Mouse (Mus musculus) retina, postnatal 1 day (tissue): Measurements from ENCODE around the gene Ston2.

Experiments
- DNase-seq: peaks from one replicate; pipeline ENCODE4 v3.0.0-alpha.2; 2012

The Ston2 gene

DNA sequence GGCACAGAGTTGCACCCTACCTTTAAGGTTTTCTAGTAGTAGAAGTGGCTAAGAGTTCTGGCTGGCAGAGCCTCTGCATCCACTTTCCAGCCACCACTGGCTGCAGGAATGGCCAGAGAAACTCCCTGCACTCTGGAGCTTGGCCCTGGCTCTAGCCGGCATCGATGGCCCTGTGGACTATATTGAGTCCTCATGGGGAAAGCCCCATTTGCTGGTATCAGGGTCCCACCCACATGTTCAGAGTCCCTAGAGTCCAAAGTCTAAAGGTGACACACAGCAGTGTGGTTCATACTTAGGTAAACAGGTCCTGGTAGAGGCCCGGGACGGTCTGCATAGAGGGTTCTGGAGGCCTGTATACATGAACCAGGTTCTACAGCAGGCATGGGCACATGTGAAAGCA, 92.0 kb downstream of the Ston2 start:
- DNase-seq: no peak

DNA sequence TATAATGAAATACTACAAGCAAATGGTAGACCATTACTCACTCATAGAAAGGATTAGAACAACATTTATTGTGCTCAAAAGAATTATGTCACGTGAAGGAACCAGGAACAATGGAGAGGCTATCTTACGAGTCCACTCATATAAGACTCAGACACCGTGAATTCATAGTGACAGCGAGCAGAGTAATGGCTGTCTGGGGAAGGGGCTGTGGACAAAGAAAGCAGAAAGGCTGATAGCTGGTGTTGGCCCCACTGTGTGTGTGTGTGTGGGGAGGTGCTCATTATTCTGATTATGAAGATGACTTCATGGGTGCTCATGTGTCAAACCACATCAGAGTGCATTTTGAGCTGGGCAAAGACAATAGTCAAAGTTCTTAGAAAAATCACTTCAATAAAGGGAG, 92.4 kb downstream of the Ston2 start:
- peak; percentile 99 for DNase-seq

DNA sequence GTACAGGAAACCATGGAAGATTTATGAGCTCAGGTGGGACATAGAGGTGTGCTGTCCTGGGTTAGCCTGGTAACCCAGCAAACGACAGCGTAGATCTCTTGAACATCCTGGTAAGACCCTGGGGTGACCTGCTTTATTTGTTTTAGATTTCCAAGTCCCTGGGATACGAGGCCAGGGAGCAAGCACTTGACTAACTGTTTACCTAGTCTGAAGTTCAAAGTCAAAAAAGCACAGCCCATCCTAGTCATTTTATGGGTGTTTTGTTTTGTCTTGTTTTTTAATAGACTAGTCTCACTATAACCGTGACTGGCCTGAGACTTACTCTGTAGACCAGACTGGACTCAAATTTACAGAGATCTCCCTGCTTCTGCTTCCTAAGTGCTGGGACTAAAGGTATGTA, 93.4 kb downstream of the Ston2 start:
- DNase-seq: no peak

DNA sequence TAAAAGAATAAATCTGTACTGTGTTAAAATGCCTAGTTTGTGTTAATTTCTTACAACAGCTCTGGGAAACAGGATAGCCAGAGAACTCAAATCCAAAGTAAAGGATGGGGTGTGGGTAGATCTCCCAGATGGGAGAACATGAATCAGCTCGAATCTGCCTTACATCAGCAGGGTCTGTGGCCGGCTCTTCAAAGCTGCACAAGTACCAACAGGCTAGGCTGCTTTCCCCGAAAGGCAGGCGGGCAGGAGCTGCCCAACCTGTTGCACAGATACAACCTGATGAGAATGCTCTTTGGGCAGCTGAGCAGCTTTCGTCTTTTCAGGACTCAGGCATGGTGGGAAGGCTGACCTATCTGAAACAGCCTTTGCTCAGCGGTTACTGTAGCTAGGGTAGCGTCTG, 94.6 kb downstream of the Ston2 start:
- DNase-seq: no peak

DNA sequence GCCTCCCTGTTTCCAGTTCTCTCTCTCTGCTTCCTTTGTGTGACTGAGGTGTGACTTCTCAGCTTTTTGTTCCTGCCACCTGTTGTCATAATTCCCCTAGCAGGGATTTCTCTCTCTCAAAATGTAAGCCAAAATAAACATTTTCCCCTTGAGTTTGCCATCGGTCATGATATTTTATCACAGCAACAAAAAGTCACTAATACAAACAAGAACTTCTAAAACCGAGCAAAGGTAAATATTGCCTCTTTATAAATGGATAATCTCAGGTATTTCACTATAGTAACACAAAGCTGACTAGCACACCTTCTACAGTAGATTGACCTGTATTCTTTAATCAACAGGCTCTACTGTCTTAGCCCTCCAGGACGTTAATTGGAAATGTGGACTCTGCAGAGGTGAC, 95.2 kb downstream of the Ston2 start:
- no peak for DNase-seq

DNA sequence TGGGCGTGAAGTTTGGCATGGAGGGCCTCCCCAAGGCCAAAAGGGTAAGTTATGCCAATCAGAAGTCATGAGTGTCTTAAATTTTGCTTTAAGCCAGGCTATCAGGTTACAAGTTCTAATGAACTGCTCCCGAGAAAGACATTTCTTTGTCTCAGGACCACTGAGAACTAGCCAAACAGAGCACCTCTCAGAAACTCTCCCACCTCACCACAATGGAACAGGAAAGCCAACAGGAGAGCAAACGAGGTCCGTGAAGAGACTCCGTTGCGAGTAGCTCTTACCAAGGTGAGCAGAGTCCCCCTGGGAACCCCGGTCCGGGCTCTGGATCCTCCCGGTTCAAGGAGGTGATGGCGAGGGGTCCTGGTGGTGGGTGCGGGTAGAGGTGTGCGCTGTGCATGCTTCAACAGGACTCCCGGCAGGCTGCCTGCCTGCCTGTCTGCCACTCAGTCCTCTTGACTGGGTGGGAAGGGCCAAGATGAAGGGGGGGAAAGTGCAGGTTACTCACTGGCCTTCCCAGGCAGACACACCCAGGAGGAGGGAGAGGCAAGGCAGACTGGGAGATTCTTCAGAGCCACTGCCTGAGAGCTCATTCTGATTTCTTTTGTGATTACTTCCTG, 102.4 kb downstream of the Ston2 start:
- DNase-seq: peak; percentile 57

DNA sequence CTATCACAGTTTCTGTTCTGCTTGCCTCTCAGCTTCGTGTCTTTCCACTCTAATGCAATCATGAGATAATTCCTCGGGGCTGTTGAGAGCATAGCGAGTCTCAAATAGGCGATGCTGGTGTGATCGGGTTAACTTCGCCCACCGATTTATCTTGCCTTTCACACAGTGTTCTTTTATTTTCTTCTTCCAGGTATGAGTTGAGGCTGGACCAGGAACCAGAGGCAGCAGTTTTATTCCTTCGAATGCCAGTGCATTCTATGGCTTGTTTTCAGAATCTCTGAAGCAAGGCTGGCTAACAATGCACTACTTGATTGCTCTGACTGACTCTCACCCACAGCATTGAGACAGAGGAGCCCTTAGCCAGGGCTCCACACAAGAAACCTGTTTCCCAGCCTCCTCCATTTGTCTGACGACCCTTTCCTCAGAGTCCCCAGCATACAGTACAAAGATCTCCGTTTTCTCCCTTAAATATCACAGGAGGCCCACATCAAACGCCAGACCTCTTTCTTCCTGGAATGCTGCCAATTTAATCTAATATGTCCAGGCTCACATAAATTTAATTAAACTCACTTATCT, 103.3 kb downstream of the Ston2 start:
- no peak for DNase-seq

DNA sequence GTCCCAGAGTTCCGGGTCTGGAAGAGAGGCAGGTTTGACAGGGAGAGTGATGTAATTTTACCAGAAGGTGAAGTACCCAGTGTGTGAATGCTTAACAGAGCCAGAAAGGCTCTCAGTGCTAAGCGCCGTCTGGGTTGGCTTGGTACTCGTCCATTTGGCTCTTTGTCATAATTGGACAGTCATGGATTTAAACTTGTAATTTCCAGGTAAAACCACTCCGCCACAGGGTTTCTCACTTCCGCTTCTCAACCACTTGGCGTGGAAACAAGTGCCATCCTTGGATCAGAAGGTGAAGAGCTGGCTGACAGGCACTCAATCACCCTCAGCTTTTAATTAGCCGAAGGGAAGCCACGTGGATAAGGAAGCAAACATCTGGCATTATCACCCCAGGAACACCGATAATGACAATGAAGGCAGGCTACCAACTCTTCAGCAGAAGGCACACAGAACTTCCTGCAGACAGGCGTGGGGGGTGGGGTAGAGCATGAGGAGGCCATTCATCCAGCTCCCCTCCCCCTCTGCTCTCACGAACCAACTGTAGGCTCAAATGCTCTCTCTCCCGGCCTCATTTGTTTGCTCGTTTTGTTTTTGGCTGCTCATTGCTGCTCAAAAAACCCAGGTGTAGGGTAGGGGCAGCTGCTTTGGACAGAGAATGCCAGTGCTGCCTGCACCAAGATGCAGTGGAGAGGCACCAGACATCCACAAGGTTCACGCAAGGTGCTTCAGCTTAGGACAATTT, 103.9 kb downstream of the Ston2 start:
- peak; percentile 90 for DNase-seq

DNA sequence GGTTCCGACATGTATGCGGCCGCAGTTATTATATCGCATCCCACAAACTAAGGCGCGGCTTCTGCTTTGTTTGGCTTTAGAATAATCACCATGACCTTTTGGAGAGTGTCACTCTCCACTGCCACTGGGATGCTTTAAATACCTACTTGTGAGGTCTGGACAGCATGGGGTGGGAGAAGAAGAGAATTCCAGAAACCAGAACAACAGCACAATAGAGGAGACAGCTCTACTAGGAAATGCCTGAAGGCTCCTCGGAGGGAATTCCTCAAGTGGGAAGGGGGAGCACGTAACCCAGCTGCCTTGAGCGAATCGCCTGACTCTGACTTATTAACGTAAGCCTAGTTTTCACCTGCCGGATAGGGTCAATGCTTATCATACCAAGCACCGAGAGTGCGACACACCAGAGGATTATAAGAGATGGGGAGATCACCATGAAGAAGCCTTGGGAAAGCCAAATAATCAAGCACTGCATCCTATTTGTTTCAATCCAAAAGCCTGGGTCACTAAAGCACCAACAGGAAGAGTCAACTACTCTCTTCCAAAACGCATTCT, 104.6 kb downstream of the Ston2 start:
- DNase-seq: peak; percentile 66

DNA sequence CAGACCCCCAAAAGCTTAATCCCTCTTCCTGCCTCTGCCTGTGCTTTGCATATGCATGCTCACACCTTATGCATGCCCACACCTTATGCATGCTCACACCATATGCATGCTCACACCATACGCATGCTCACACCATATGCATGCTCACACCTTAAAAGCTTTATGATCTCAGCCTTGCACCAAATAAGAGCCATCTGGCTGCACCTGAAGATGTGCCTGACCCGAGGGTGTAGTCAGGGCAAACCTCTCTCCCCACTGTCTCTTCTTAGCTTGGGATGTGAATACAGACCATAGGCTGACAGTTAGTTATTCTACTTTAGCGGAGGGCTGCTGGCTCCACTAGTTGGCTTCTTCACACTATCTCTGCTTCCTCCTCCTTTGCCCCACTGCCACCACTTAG, 105.1 kb downstream of the Ston2 start:
- no peak for DNase-seq

DNA sequence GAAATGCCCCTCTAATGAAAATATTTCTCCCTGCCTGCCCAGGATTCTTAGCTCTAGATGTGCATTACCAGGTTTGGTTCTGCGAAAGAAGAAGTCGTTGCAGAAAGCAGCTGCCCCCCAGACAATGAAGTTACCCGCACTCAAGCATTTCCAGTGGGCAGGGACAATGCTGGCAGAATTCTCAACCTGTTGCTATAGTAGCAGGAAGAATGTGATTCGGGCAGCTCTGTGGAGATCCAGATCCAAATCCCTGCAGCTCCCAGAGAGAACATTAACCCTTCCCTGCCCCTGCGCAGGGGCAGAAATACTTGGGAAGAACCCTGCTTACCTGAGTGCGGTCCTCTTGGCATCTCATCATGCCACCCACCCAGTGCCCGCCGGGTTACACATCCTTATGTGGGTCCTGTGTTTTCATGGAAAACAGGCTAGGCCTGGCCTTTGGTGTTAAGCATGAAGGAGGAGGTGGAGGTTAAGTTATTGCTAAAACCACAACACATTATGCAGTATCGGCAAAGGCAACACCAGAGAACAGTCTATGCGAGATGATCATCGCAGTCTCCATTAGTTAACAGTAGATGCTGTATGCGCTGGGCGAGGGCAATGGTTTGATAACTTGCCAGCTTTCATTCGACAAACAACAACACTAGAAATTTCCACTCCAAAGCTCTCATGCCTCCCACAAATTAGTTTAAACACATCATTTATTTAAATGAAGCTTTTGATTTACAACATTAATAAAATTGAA, 108.7 kb downstream of the Ston2 start:
- DNase-seq: peak; percentile 88

DNA sequence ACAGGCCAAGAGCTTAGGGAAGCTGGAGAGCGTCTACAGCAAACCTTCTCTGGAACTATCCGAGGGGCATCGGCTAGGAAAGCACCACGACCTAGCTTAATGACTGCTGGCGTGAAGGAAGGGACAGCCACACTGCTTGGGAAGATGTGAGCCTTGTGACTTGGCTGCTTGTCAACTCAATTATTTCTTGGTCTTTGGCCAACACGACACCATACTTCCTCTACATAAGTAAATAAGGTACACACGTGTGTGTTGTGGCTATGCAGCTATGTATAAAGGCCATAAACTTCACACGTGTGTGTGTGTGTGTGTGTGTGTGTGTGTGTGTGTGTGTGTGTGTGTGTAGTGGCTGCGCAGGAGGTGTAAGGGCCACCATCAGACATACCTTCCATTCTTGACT, 112.2 kb downstream of the Ston2 start:
- DNase-seq: peak; percentile 75

DNA sequence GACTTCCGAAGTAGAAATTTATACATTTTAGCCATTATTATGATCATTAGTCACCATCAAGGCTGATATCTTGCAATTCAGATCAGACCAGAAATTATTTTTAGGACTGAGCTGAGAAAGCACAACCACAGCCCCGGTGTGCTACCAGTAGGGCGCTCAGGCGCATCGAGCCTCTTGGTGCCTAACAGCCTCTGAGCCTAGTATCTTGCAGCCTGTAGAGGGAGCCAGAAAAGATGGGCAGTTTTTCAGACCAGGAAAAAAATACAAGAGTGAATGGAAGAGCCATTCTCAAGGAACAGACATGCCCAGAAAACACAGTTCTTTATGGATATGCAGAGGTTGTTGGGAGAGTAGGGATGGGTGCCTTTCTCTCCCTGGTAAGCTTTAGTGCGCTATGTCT, 115.0 kb downstream of the Ston2 start:
- DNase-seq: peak; percentile 35

DNA sequence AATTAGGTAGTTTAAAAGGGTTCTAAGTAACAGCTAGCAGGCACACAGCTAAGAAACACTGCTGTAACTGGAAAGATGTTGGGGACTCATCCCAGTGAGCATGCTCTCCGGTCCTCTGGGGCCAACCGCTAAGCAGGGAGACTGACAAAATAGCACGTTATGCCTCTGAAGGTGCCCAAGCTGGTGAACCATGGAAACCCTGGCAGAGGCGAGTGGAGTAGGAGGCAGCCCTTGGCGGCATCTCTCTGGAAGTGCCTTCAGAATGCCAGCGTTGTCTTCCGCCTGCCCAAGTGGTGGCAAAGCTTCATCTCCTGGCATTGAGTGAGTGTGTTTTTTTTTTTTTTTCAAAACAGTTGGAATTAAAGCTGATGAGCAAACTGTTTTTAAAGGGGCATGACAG, 115.7 kb downstream of the Ston2 start:
- DNase-seq: peak; percentile 57

DNA sequence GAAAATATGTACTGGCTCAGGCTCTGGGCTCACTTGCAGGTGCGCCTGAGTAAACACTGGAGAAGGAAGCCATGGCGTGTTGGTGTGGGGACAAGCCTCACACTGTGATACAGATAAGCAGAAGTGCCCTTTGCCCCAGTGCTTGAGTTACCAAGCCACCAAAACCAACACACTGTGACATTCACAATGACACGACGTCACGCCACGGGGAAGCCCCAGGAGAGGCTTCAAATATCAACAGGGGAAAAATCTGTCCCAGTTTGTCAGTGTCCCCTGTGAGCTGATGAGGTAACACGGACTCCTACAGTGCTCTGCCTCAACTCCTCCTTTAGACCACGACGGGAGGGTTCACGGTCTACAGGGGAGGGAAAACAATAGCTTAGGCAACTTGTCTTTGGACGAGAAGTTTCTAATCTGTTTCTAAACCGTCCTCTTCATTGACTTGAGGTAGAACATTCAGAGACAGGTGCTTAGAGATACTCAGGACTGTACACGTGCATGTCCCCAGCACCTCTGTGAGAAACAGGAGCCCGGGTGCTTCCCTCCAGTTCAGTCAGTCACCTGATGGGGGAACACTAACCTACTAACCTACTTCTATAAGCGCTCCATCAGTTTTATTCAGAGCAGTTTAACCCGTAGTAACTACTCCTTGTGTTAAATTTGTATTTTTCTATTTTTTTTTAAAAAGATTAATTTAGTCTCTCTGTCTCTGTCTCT, 119.5 kb downstream of the Ston2 start:
- peak; percentile 68 for DNase-seq

DNA sequence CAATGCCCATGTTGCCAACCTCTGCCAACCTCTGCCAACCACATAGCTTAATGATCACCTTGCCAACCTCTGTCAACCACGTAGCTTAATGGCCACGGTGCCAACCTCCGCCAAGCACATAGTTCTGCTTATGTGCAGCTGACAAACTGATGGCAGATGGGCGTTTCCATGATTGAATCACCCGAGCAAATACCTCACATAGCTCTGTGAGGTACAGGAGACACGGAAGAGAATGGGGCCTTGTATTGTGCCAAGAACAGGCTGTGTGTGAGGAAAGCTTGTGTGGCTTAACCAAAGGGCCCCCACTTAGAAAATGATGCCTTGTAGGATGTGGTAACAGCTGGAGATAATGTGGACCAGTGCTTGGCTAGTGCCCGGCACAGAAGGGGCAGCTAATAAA, 120.4 kb downstream of the Ston2 start:
- no peak for DNase-seq

DNA sequence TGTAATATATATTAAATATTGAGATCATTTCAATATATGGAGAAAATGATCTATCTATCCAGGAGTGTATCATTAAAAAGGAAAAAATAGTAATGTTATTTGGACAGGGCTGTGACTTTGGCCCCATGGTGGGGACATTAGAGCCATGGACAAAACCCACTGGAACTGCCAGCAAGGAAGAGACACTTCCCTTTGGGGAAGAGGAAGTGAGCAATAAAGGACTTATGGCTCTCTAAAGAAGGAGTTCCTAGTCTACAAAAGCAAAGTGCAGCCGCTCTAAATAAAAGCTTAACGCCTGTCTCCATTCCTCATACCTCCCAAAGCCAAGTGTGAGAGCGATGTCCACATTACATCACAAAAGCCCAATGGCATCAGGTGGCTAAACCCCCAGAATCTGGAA, 121.6 kb downstream of the Ston2 start:
- no peak for DNase-seq

DNA sequence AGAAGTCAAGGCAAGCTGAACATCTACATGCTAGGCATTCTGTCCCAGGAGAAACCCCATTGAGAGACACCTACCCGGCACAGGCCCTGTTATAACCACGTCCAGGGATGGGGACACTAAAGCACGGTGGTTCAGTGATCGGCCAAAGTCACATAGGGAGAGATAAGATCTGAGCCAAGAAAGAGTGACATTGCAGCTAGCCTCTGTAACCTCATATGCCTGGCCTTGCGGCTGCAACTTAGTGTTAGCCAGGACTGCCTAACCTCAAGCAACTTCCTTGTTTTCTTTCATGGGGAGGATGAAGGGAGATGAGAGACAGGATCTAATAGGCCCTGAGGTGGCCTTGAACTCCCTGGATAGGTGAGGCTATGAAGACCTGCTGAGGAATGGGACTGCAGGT, 122.8 kb downstream of the Ston2 start:
- no peak for DNase-seq

DNA sequence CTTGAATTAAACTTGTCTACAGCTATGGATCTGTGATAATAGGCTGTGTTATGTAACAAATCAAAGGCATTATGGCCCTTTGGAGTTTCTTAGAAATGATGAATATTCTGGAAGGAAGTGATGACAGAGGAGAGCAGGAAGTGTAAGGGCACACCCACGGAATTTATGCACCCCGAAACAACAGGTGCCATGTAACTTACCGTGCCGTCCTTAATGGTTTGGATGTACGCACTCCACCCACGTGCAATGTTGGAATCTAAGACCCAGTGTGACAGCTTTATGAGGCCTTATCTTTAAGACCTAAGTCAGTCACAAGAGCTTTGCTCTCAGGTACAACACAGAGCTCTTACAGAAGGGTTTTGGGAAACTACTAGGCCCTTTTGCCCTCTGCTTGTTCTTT, 124.9 kb downstream of the Ston2 start:
- DNase-seq: no peak

DNA sequence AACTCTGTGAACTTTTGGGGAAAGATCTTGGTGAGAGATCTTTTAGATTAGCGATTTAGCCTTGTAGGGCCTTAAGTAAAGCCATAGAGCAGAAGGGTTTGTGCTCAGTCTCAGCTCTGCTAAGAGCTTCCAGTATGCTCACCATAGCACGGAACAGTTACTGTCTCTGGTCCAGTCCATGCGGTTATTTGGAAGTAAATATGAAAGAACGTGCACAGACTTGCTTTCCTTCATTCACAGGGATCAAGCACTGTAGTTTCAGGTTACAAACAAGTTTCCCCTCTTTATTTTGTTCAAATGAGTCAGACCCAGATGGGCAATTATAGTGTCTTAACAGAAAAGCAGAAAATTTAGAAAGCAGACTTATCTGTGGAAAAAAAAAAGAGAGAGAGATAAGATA, 125.3 kb downstream of the Ston2 start:
- no peak for DNase-seq

DNA sequence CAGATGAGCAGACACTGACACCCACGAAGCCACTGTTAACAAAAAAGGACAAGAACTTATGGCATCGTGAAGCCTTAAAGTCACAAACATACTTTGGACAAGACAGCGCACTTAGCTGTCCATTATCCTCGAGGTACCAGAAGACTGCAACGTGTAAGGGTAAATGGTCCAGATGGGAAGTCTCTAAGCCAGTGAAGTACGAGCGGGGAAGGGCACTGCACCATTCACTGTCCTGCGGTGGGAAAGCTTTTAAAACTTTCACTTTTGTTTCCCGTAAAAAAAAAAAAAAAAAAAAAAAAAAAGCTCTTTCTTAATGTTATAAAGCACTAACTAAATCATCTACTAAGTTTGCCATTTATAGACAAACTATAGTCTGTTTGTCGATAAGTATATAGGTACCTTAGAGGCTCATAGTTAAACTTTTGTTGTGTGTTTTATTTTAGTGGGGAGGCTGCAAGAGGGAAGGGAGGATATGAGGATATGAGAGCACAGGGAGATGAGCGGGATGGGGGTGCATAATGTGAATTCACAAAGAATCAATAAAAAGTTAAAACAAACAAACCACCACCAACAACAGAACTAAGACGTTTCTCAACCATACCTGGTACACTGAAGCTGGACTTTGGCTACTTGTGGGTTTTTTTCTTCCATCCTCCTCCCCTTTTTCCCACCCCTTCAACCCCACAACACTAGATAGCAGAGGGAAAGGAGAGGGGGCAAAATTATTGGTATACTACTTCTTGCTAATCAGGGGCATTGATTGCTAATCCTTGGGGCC, 127.4 kb downstream of the Ston2 start:
- no peak for DNase-seq
